Mouse (Mus musculus) hindbrain, embryonic 15.5 days (tissue): ENCODE measurements around the gene Tmtc2. TPM values are rescaled to one million over a fixed set of nuclear protein-coding genes. Genes with fewer than 3 reads are reported as not detected.

Experiments
- ATAC-seq: fragments of 200-750 bp; cut with Nextera tagmentation; 2 replicates; pipeline ENCODE4 v1.8.0; 2017; ENCODE audit warnings: low read depth, moderate number of reproducible peaks, moderate TSS enrichment; ENCODE audit not compliant: low FRiP score
- H3K27ac ChIP-seq: fragments of 300-500 bp; sonication (generic); replicated peaks from 2 replicates; pipeline ENCODE4 v1.5.1; 2015; ENCODE audit warnings: mild to moderate bottlenecking, inconsistent platforms
- H3K27me3 ChIP-seq: fragments of 300-500 bp; sonication (generic); 2 replicates; pipeline ENCODE4 v1.6.1; 2015; ENCODE audit warnings: control low read depth, inconsistent platforms
- H3K36me3 ChIP-seq: fragments of 300-500 bp; sonication (generic); 2 replicates; pipeline ENCODE4 v1.6.1; 2015; ENCODE audit warnings: control low read depth, inconsistent platforms
- H3K4me1 ChIP-seq: fragments of 300-500 bp; sonication (generic); replicated peaks from 2 replicates; pipeline ENCODE4 v1.6.1; 2015; ENCODE audit warnings: control low read depth, inconsistent platforms
- H3K4me2 ChIP-seq: fragments of 300-500 bp; sonication (generic); 2 replicates; pipeline ENCODE4 v1.6.1; 2015; ENCODE audit warnings: moderate library complexity, mild to moderate bottlenecking, inconsistent platforms
- H3K4me3 ChIP-seq: fragments of 300-500 bp; sonication (generic); 2 replicates; pipeline ENCODE4 v1.5.1; 2015; ENCODE audit warnings: mild to moderate bottlenecking, inconsistent platforms
- H3K9ac ChIP-seq: fragments of 300-500 bp; sonication (generic); 2 replicates; pipeline ENCODE4 v1.6.1; 2015; ENCODE audit warnings: inconsistent platforms
- H3K9me3 ChIP-seq: fragments of 300-500 bp; sonication (generic); 2 replicates; pipeline ENCODE4 v1.6.1; 2016; ENCODE audit warnings: control low read depth, inconsistent platforms
- WGBS: fragments of 180-500 bp; shearing (Covaris S2); methylation state at CpG from one replicate; pipeline ENCODE4 v1.1.7; 2015; 5-methylcytosine and 5-hydroxymethylcytosine counted together
- polyA plus RNA-seq: library from polyadenylated mRNA; unstranded; fragments of >200 nt; fragmentation: Nextera tagmentation; extraction: Ambion mirVana; gene quantifications from 2 replicates; pipeline ENCODE4 v1.2.1, GENCODE M21; 2015

Tmtc2 gene
- polyA plus RNA-seq, 1 experiment from 2014 or later = 8.5 TPM

DNA sequence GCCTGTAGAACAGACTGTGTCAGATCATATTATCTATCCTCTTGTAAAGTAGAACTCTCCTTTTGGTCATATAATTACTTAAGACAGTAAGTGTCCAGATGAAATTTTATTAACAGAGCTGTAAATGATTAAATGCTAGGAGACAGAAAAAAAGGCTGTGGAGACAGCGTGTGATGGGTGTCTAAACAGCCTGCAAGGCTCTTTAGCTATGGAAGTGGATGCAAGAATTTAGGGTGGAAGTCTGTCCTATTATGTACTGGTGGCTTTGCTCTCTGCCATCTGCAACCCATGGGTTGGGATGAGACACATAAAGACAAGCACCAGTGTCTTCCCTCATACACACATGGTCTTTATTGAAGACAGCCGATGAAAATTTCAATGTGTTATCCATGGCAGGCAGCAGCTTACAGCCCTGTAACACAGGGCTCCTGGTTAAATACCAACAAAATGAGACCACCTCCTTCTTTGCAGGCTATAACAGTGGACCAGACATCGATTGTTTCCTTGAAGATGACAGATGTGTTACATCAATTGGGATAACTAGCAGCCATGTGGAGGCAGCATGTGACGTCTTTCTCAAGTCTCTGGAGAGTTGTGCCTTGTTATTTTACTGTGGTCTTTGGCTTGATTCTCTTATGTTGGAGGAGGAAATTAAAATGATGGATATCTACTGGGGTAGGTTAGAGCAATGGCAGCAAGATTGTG lies 380.3 kb downstream of the Tmtc2 start:
- no peaks in the 10 kb centered on the region for H3K9me3 ChIP-seq
- no peak overlapping the region for H3K9ac ChIP-seq
- 59% methylated on average over 4 of the region's 4 CpGs for WGBS
- no peaks in the 10 kb centered on the region for H3K27me3 ChIP-seq
- no peak overlapping the region for H3K4me3 ChIP-seq
- no peak overlapping the region for H3K4me2 ChIP-seq
- H3K4me1 ChIP-seq = no peaks in the 10 kb centered on the region
- H3K27ac ChIP-seq = no peak overlapping the region
- no peaks in the 10 kb centered on the region; the same call in 1 of the 2 replicates for H3K36me3 ChIP-seq
- no peak for ATAC-seq

DNA sequence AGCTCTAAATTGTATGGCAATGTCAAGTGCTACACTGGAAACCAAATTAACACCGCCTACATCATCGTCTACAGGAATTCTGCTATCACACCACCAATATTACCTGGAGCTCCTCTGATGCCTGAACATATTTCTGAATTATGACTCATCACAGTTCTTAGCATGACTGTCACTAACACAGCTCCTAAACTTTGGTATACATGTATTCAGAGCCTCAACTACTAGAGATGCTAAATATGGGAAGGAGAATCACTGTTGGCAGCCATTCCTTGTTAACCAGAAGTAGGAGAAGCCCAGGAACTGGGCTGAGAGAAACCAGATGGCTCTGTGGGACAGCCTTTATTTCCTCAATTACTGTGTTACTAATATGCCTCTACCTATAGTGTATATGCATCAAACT lies 382.2 kb downstream of the Tmtc2 start:
- no peaks in the 10 kb centered on the region for H3K4me1 ChIP-seq
- no peak overlapping the region for H3K27ac ChIP-seq
- H3K9me3 ChIP-seq = no peaks in the 10 kb centered on the region
- no peak overlapping the region for H3K4me2 ChIP-seq
- no peaks in the 10 kb centered on the region for H3K27me3 ChIP-seq
- ATAC-seq = no peak
- 93% methylated on average over 2 of the region's 2 CpGs for WGBS
- no peak overlapping the region for H3K9ac ChIP-seq
- H3K36me3 ChIP-seq = no peaks in the 10 kb centered on the region; the same call in 1 of the 2 replicates
- no peak overlapping the region for H3K4me3 ChIP-seq

- Histone ChIP-seq H3K36me3 (no peaks in the 10 kb centered on the region; the same call in 1 of the 2 replicates), H3K4me1 (no peaks in the 10 kb centered on the region), H3K4me3 (no peak overlapping the region), H3K27ac (no peak overlapping the region), H3K9me3 (no peaks in the 10 kb centered on the region), H3K4me2 (no peak overlapping the region), H3K27me3 (no peaks in the 10 kb centered on the region), H3K9ac (no peak overlapping the region)
- no peak for ATAC-seq
- 51% methylated on average over 4 of the region's 4 CpGs for WGBS
Measured at GRCm38 (mm10) chr10:105189746-105190145, 384.5 kb downstream of the Tmtc2 start.

DNA sequence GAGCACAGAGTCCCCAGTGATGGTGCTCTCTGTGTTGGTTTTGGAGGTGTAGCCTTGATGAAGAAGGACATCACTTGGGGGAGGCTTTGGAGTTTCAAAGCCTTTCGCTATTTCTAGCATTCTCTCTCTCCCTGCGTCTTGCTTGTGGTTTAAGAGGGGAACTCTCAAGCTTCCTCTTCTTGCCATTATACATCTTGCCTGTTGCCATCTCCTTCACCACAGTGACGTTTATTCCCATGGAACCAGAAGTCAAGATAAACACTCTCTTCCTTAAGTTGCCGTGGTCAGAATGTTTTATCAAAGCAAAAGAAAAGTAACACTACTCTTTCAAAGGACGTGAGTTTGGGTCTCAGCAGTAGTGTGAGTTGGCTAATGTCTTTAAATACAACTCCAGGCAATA lies 387.6 kb downstream of the Tmtc2 start:
- no peak for ATAC-seq
- no peak overlapping the region for H3K9ac ChIP-seq
- H3K4me2 ChIP-seq = no peak overlapping the region
- WGBS = 88% methylated on average over 5 of the region's 5 CpGs
- H3K27ac ChIP-seq = no peak overlapping the region
- H3K9me3 ChIP-seq = no peaks in the 10 kb centered on the region; the same call in 1 of the 2 replicates
- H3K4me1 ChIP-seq = no peaks in the 10 kb centered on the region
- H3K36me3 ChIP-seq = no peaks in the 10 kb centered on the region; the same call in 1 of the 2 replicates
- H3K4me3 ChIP-seq = no peak overlapping the region
- H3K27me3 ChIP-seq = no peaks in the 10 kb centered on the region

- no peak for ATAC-seq
- Histone ChIP-seq H3K4me3 (no peak overlapping the region), H3K36me3 (no peaks in the 10 kb centered on the region), H3K27ac (no peak overlapping the region), H3K27me3 (no peaks in the 10 kb centered on the region), H3K9me3 (no peaks in the 10 kb centered on the region), H3K4me1 (no peaks in the 10 kb centered on the region), H3K9ac (no peak overlapping the region), H3K4me2 (no peak overlapping the region)
- 88% methylated on average over 5 of the region's 5 CpGs for WGBS
Measured at GRCm38 (mm10) chr10:105168443-105169102, 405.7 kb downstream of the Tmtc2 start.

DNA sequence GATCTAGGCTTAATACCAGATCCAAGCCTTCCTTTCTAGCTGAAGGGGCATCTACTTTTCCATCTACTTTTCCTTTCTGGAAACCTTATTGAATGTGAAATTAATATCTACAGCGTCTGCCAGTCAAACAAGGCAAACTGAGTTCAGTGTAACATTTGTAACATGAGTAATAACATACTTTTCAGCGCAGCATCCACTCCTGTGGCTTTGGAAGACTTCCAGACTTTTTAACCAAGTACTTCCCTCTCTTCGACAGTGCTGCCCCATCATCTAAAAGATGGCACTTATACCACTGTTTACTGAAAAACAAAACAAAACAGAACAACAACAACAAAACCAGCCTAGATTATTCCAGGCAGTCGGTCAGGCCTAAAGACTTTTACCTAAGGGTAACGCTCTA lies 409.0 kb downstream of the Tmtc2 start:
- WGBS = 91% methylated on average over 5 of the region's 5 CpGs
- Histone ChIP-seq H3K9ac (no peak overlapping the region), H3K9me3 (no peaks in the 10 kb centered on the region), H3K36me3 (no peaks in the 10 kb centered on the region), H3K4me2 (no peak overlapping the region), H3K27ac (no peak overlapping the region), H3K4me1 (no peaks in the 10 kb centered on the region), H3K27me3 (no peaks in the 10 kb centered on the region), H3K4me3 (no peak overlapping the region)
- ATAC-seq = no peak

DNA sequence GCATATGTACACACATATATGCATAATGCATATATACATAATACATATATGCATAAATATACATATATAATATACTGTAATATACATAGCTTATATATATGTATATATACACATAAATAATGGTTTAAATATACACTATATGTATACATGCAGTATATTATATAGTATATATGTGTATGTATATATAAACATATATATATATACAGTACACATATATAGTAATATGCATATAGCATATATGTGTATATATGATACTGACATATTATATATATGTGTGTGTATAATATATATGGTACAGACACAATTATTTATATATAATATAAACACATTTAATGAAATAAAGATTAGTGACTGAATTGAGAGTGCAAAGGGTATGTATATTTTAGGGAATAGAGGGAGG lies 420.5 kb downstream of the Tmtc2 start:
- Histone ChIP-seq H3K4me3 (no peak overlapping the region), H3K4me2 (no peak overlapping the region), H3K9me3 (no peaks in the 10 kb centered on the region), H3K36me3 (no peaks in the 10 kb centered on the region), H3K4me1 (no peaks in the 10 kb centered on the region), H3K9ac (no peak overlapping the region), H3K27ac (no peak overlapping the region), H3K27me3 (no peaks in the 10 kb centered on the region)
- no peak for ATAC-seq

DNA sequence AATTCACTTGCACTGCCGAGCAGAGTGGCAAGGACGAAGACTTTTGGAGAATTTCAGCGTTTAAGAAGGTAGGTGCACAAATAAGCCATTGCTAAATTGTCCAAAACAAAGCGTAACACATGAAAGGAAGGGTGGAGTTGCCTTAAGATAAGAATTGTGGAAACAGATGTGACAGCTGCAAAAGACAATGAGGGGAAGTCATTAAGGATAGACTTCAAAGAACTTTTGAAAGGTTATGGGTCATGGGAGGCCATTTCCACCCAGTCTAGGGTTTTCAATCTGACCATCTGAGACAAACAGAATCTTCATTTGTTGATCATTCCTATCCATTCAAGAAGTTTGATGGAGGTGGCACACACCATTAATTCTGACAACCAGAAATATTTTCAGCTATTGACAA lies 429.9 kb downstream of the Tmtc2 start:
- Histone ChIP-seq H3K4me3 (no peak overlapping the region), H3K4me1 (no peaks in the 10 kb centered on the region), H3K27me3 (no peaks in the 10 kb centered on the region), H3K9ac (no peak overlapping the region), H3K9me3 (no peaks in the 10 kb centered on the region), H3K4me2 (no peak overlapping the region), H3K27ac (no peak overlapping the region), H3K36me3 (no peaks in the 10 kb centered on the region)
- 62% methylated on average over 4 of the region's 4 CpGs for WGBS
- no peak for ATAC-seq

- no peaks in the 10 kb centered on the region for H3K27me3 ChIP-seq
Measured at GRCm38 (mm10) chr10:105142201-105142600, 432.1 kb downstream of the Tmtc2 start.

More at GRCm38 (mm10) chr10:105142201-105142600, 432.1 kb downstream of the Tmtc2 start:
- H3K27ac ChIP-seq = no peak overlapping the region
- no peaks in the 10 kb centered on the region for H3K4me1 ChIP-seq
- H3K9ac ChIP-seq = no peak overlapping the region
- no peak overlapping the region for H3K4me3 ChIP-seq
- no peak for ATAC-seq
- H3K36me3 ChIP-seq = no peaks in the 10 kb centered on the region
- H3K9me3 ChIP-seq = no peaks in the 10 kb centered on the region
- 92% methylated on average over 3 of the region's 3 CpGs for WGBS
- H3K4me2 ChIP-seq = no peak overlapping the region
